Mouse (Mus musculus): ENCODE measurements around the gene Ank3.
A peak's percentile ranks its signal among the peaks of the same experiment; 100 is the strongest.

Ank3 gene

GRCm38 (mm10) chr10:69945870-69946269, 547.3 kb downstream of the Ank3 start:
- no peak for DNase-seq

- peak; percentile 51 for DNase-seq
Measured at GRCm38 (mm10) chr10:69946271-69946670, 547.7 kb downstream of the Ank3 start.

GRCm38 (mm10) chr10:69947093-69947492, 548.5 kb downstream of the Ank3 start:
- DNase-seq: no peak

- no peak for DNase-seq
Measured at GRCm38 (mm10) chr10:69950236-69950918, 551.8 kb downstream of the Ank3 start.

- no peak for DNase-seq
Measured at GRCm38 (mm10) chr10:69950919-69951236, 552.3 kb downstream of the Ank3 start.

- DNase-seq: no peak
Measured at GRCm38 (mm10) chr10:69951426-69951825, 552.9 kb downstream of the Ank3 start.

GRCm38 (mm10) chr10:69952316-69952715, 553.7 kb downstream of the Ank3 start:
- no peak for DNase-seq

- no peak for DNase-seq
Measured at GRCm38 (mm10) chr10:69954657-69955267, 556.2 kb downstream of the Ank3 start.

GRCm38 (mm10) chr10:69962226-69962625, 563.7 kb downstream of the Ank3 start:
- no peak for DNase-seq

- DNase-seq: no peak
Measured at GRCm38 (mm10) chr10:69962976-69963375, 564.4 kb downstream of the Ank3 start.

- peak; percentile 35 to 71 for DNase-seq
Measured at GRCm38 (mm10) chr10:69964611-69965010, 566.0 kb downstream of the Ank3 start.

GRCm38 (mm10) chr10:69965085-69965484, 566.5 kb downstream of the Ank3 start:
- no peak for DNase-seq

GRCm38 (mm10) chr10:69967994-69968393, 569.4 kb downstream of the Ank3 start:
- DNase-seq: no peak

- DNase-seq: no peak
Measured at GRCm38 (mm10) chr10:69979636-69980035, 581.1 kb downstream of the Ank3 start.

- no peak for DNase-seq
Measured at GRCm38 (mm10) chr10:69981386-69982097, 583.0 kb downstream of the Ank3 start.

- no peak for DNase-seq
Measured at GRCm38 (mm10) chr10:69982701-69983100, 584.1 kb downstream of the Ank3 start.

GRCm38 (mm10) chr10:69987496-69987895, 588.9 kb downstream of the Ank3 start:
- DNase-seq: no peak

- no peak for DNase-seq
Measured at GRCm38 (mm10) chr10:69997082-69997481, 598.5 kb downstream of the Ank3 start.

- no peak for DNase-seq
Measured at GRCm38 (mm10) chr10:70004058-70004457, 605.5 kb downstream of the Ank3 start.

GRCm38 (mm10) chr10:70004831-70005230, 606.3 kb downstream of the Ank3 start:
- no peak for DNase-seq

GRCm38 (mm10) chr10:70006380-70006779, 607.8 kb downstream of the Ank3 start:
- no peak for DNase-seq

GRCm38 (mm10) chr10:70011738-70012137, 613.2 kb downstream of the Ank3 start:
- DNase-seq: no peak

GRCm38 (mm10) chr10:70013931-70014330, 615.4 kb downstream of the Ank3 start:
- no peak for DNase-seq

- no peak for DNase-seq
Measured at GRCm38 (mm10) chr10:70015201-70015600, 616.6 kb downstream of the Ank3 start.
